Mouse (Mus musculus) heart, embryonic 10.5 days (tissue): ENCODE results near the gene Rnf207. TPM values are rescaled to one million over a fixed set of nuclear protein-coding genes. Genes with fewer than 3 reads are reported as not detected.

Experiments
- DNase-seq: peaks from one replicate; pipeline ENCODE4 v3.0.0-alpha.2; 2017; ENCODE audit warnings: low spot score
- H3K27ac ChIP-seq: fragments of 300-500 bp; sonication (generic); 2 replicates; pipeline ENCODE4 v1.5.1; 2016; ENCODE audit warnings: mild to moderate bottlenecking
- H3K27me3 ChIP-seq: fragments of 300-500 bp; sonication (generic); 2 replicates; pipeline ENCODE4 v1.6.1; 2016; ENCODE audit warnings: mild to moderate bottlenecking; ENCODE audit not compliant: poor library complexity, insufficient read depth, severe bottlenecking
- H3K36me3 ChIP-seq: fragments of 300-500 bp; sonication (generic); 2 replicates; pipeline ENCODE4 v1.6.1; 2016; ENCODE audit warnings: mild to moderate bottlenecking, moderate library complexity
- H3K4me1 ChIP-seq: fragments of 300-500 bp; sonication (generic); 2 replicates; pipeline ENCODE4 v1.6.1; 2016; ENCODE audit warnings: mild to moderate bottlenecking
- H3K4me3 ChIP-seq: fragments of 300-500 bp; sonication (generic); 2 replicates; pipeline ENCODE4 v1.5.1; 2016; ENCODE audit warnings: mild to moderate bottlenecking, moderate library complexity
- H3K9me3 ChIP-seq: fragments of 300-500 bp; sonication (generic); 2 replicates; pipeline ENCODE4 v1.6.1; 2016; ENCODE audit warnings: mild to moderate bottlenecking, moderate library complexity
- WGBS: fragments of 180-500 bp; shearing (Covaris S2); methylation state at CpG from one replicate; pipeline ENCODE4 v1.1.7; 2016; 5-methylcytosine and 5-hydroxymethylcytosine counted together
- polyA plus RNA-seq: library from polyadenylated mRNA; unstranded; fragments of >200 nt; fragmentation: Nextera tagmentation; extraction: Ambion mirVana; gene quantifications from 2 replicates; pipeline ENCODE4 v1.2.1, GENCODE M21; 2016

The Rnf207 gene
- polyA plus RNA-seq, 1 experiment from 2014 or later: 19.1 TPM

DNA sequence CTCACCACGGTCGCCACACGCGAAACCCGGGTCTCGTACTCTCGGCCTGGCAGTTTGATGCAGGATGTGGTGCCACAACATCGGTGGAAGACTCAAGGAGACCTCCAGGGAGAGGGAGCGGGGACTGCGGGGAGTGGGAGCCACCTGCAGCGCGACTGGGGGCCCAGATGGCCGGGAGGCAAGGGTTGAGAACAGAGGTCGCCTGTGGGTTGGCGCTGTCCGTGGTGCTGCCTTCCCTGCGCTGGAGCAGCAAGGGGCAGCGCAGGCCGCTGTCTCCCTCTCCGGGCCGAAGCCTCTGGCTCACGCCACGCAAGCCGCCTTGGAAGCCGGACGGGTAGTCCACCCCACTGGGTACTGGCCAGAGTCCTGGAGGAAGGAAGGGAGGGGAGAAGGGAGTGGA is 31.9 kb downstream of the Rnf207 start:
- Histone ChIP-seq H3K36me3 (0 out of 2 replicates have a peak, but pooled peaks cover 2% of the 10 kb centered on the region), H3K4me1 (peaks cover 33% of the 10 kb centered on the region), H3K27me3 (peaks cover 93% of the 10 kb centered on the region), H3K27ac (no peak overlapping the region), H3K9me3 (no peaks in the 10 kb centered on the region), H3K4me3 (no peak overlapping the region)
- WGBS: 7% methylated on average over 26 of the region's 26 CpGs
- no peak for DNase-seq

DNA sequence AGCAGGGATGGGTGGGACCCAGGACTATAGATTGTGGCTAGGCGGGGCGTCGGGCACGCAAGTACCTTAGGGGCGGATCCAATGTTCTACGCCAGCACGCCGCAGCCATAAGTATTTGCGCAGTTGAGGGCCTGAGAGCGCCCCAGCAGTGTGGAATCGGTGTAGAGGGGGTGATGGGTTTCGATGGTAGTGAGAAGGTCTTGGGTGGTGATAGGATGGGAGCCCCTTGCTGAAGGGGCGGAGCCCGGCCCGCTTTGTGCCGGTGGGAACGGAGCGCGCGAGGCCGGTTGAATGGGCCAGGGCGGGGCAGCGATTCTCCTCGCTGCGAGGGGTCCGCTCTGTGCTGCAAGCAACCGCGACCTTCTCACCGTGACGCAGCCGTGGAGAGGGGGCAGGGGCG is 32.6 kb downstream of the Rnf207 start:
- 3% methylated on average over 32 of the region's 32 CpGs for WGBS
- 0 out of 2 replicates have a peak, but pooled peaks cover 2% of the 10 kb centered on the region for H3K36me3 ChIP-seq
- no peaks in the 10 kb centered on the region for H3K9me3 ChIP-seq
- H3K4me3 ChIP-seq: 0 out of 2 replicates have a peak overlapping the region, but pooled peaks have one; percentile 15
- DNase-seq: no peak
- peaks cover 33% of the 10 kb centered on the region for H3K4me1 ChIP-seq
- peaks cover 93% of the 10 kb centered on the region for H3K27me3 ChIP-seq
- no peak overlapping the region for H3K27ac ChIP-seq

DNA sequence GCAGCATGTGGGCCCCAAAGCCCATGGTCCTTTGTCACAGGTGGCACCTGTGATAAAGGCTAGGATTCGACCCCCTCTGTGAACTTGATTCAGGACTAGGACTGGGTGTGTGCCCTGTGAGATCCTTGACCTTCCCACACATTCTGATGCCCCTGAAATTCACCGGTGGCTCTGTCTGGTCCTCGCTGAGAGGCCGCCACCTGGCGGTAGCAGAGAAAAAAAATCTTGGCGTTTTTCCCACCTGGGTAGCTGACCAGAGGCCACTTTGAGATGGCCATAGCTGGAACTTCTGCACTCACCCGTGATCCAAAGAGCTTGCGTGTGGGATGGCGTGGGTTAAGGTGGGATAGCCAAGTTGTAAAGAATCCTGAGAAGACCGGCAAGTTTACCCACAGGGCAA is 33.3 kb downstream of the Rnf207 start:
- peaks cover 93% of the 10 kb centered on the region for H3K27me3 ChIP-seq
- H3K4me1 ChIP-seq: peaks cover 28% of the 10 kb centered on the region
- DNase-seq: no peak
- no peaks in the 10 kb centered on the region for H3K9me3 ChIP-seq
- no peak overlapping the region for H3K27ac ChIP-seq
- WGBS: 3% methylated on average over 10 of the region's 10 CpGs
- H3K4me3 ChIP-seq: no peak overlapping the region
- peaks cover 2% of the 10 kb centered on the region; the same call in 1 of the 2 replicates for H3K36me3 ChIP-seq

DNA sequence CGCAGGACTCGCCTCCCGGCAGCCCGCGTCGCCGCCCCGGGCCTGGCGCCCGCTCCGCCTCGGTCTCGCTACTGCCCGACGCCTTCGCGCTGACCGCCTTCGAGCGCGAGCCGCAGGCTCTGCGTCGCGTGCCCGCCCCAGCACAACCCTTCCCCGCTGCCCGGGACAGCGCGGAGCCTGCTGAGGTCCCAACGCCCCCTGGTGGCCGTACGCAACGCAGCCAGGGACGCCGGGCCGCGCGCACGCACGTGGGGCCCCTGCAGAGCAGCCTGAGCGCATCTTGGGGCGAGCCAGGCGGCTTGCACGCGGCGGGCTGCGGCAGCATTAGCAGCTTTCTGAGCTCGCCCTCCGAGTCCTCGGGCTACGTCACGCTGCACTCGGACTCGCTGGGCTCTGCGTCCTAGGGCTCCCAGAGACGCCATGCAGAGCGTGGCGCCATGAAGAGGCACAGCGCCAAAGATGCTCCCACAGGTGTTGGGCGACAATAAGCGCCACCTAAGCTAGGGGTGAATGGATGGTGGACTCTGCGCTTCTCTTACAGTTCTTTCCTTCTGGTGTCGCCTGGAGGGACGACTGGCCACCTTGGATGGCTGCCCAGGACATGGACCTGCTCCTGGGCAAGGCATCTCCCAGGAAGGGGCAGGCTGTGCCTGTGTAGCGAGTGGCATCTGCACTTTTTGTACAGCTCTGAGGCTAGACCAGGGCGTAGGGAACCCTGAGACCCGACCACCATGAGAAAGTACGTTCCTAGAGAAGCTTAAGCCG is 35.4 kb downstream of the Rnf207 start:
- Histone ChIP-seq H3K27ac (peak overlapping the region; percentile 45), H3K27me3 (peaks cover 96% of the 10 kb centered on the region), H3K4me1 (peaks cover 22% of the 10 kb centered on the region), H3K4me3 (peak overlapping the region; percentile 49), H3K36me3 (peaks cover 11% of the 10 kb centered on the region; the same call in 1 of the 2 replicates), H3K9me3 (no peaks in the 10 kb centered on the region)
- peak; percentile 90 for DNase-seq
- 3% methylated on average over 70 of the region's 70 CpGs for WGBS

DNA sequence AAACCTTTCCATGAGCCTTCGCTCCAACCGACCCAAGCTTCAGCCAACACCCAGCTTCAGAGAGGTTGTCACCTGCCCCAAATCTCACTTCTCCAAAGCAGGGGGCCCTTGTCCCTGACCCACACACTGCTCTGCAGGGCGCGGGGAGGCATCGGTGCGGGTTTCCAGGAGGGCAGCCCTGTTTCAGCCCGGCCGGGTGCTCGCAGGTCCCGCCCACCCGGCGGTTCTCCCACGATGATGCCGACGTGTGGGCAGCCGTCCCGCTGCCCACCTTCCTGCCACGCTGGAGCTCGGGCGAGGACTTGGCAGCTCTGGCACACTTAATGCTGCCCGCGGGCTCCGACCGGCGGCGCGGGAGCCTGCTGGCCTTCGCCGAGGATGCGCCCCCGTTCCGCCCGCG is 36.1 kb downstream of the Rnf207 start:
- H3K4me3 ChIP-seq: peak overlapping the region; percentile 49
- peak overlapping the region; percentile 45 for H3K27ac ChIP-seq
- no peaks in the 10 kb centered on the region; the same call in 1 of the 2 replicates for H3K9me3 ChIP-seq
- 22% methylated on average over 34 of the region's 34 CpGs for WGBS
- peaks cover 11% of the 10 kb centered on the region; the same call in 1 of the 2 replicates for H3K36me3 ChIP-seq
- no peak for DNase-seq
- peaks cover 90% of the 10 kb centered on the region for H3K27me3 ChIP-seq
- H3K4me1 ChIP-seq: peaks cover 22% of the 10 kb centered on the region

DNA sequence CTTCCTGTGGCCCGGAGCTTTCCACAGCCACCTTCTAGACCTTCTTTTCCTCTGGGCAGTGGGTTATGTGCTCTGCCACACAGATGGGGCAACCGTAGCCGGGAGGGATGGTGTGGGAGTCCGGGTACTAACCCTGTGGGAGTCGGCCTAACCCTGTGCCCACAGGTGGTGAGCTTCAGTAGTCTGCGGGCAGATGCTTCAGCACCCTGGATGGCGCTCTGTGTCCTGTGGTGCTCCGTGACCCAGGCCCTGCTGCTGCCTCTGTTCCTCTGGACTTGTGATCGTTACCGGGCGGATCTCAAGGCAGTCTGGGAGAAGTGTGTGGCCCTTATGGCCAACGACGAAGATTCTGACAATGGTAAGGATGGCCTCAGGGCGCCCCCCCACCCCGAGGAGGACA is 37.2 kb downstream of the Rnf207 start:
- Histone ChIP-seq H3K27ac (no peak overlapping the region), H3K27me3 (peaks cover 87% of the 10 kb centered on the region), H3K9me3 (no peaks in the 10 kb centered on the region; the same call in 1 of the 2 replicates), H3K4me3 (no peak overlapping the region), H3K4me1 (peaks cover 25% of the 10 kb centered on the region), H3K36me3 (peaks cover 11% of the 10 kb centered on the region; the same call in 1 of the 2 replicates)
- WGBS: 41% methylated on average over 15 of the region's 15 CpGs
- no peak for DNase-seq

DNA sequence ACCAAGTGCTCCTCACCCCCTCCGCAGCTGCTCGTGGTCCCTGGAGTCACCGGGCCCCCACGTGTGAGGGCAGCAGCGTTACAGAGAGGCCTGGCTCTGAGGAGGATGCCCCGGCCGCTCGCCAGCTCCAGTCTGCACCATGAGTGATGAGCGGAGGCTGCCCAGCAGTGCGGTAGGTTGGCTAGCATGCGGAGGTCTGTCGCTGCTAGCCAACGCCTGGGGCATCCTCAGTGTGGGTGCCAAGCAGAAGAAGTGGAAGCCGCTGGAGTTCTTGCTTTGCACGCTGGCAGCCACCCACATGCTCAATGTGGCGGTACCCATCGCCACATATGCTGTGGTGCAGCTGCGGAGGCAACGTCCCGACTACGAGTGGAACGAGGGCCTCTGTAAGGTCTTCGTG is 39.8 kb downstream of the Rnf207 start:
- 84% methylated on average over 23 of the region's 23 CpGs for WGBS
- H3K27me3 ChIP-seq: peaks cover 87% of the 10 kb centered on the region
- DNase-seq: no peak
- H3K4me1 ChIP-seq: peaks cover 38% of the 10 kb centered on the region
- peaks cover 11% of the 10 kb centered on the region; the same call in 1 of the 2 replicates for H3K36me3 ChIP-seq
- no peak overlapping the region for H3K4me3 ChIP-seq
- H3K9me3 ChIP-seq: no peaks in the 10 kb centered on the region; the same call in 1 of the 2 replicates
- no peak overlapping the region for H3K27ac ChIP-seq

DNA sequence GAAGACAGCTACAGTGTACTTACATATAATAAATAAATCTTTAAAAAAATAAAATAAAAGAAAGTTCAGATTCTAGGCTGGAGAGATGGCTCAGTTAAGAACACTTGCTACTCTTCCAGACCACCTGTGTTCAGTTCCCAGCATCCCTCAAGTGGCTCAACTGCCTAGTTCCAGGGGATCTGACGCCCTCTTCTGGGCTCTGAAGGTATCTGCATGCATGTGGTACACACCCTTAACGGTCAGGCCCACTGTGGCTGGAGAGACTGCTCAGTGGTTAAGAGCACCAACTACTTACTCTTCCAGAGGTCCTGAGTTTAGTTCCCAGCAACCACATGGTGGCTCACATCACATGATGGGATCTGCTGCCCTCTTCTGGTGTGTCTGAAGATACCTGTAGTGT is 40.9 kb downstream of the Rnf207 start:
- Histone ChIP-seq H3K27ac (no peak overlapping the region), H3K4me3 (no peak overlapping the region), H3K27me3 (peaks cover 87% of the 10 kb centered on the region), H3K36me3 (peaks cover 11% of the 10 kb centered on the region; the same call in 1 of the 2 replicates), H3K4me1 (peaks cover 41% of the 10 kb centered on the region), H3K9me3 (no peaks in the 10 kb centered on the region; the same call in 1 of the 2 replicates)
- WGBS: 69% methylated on average over 2 of the region's 2 CpGs
- no peak for DNase-seq

DNA sequence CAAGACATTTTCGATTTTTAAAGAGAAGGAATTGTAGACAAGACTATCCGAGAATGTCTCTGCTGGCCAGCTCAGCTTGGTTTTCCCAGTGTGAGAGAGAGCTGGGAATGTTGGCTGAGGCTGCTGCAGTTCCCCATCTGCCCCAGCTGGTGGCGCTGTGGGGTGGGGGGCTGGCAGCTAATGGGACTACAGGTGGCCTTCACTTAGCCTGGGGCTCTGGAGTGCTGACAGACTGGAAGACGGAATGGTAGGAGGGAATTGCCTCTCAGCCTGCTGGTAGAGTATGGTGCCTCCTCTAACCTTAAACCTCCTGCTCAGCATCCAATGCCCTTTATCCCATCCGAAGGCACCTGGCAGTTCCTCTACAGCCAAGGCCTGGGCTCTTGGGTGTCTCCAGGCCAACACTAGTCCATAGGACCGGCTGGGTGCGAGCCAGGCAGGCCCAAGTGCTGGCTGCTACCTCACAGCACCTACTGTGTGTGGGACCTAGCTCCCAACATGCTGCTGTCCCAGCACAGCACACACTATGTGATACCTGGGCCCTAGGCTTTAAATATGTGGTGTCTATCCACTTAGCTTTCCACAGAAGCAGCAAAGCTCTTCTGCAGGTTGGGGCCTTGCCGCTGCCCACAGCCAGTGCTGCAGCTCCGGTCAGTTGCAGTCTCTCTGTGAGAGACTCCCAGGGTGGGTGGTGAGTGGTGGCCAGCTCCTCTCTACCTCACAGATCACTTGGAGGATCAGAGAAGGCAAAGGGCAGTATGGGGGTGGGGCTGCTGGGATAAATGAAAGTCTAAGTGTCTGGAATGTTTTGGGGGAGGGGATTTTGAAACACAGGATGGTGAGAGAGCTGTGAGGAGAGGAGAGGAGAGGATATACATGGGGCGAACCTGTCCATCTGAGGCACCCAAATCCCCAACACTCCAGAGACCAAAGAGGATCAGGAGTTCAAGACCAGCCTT is 42.1 kb downstream of the Rnf207 start:
- Histone ChIP-seq H3K9me3 (no peaks in the 10 kb centered on the region; the same call in 1 of the 2 replicates), H3K36me3 (peaks cover 9% of the 10 kb centered on the region; the same call in 1 of the 2 replicates), H3K4me3 (no peak overlapping the region), H3K27me3 (peaks cover 76% of the 10 kb centered on the region), H3K4me1 (peaks cover 49% of the 10 kb centered on the region), H3K27ac (no peak overlapping the region)
- WGBS: 45% methylated on average over 10 of the region's 10 CpGs
- DNase-seq: no peak

DNA sequence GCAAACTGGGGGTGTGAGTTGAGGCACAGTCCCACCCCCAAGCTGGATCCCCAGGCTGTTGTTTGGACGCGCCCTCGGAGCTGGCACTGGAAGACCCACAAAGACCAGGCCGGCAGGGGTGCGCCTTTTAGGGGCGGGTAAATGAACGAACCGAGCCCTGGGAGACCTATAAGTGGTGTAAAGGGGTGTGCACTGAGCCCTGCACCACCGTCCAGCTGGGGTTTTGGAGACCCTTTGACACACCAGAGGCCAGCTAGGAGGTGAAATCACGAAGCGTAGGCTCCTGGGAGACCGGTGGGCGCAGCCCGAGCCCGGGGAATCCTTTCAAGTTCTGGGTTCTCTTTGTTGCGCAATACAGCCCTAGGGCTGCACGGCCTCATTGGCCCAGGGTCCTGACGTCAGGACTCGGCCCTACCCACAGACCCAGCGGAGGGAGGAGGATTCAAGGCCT is 44.1 kb downstream of the Rnf207 start:
- Histone ChIP-seq H3K4me1 (peaks cover 61% of the 10 kb centered on the region), H3K4me3 (peak overlapping the region; percentile 84), H3K9me3 (no peaks in the 10 kb centered on the region; the same call in 1 of the 2 replicates), H3K27ac (peak overlapping the region; percentile 88), H3K36me3 (peaks cover 2% of the 10 kb centered on the region; the same call in 1 of the 2 replicates), H3K27me3 (peaks cover 70% of the 10 kb centered on the region)
- no peak for DNase-seq
- under 1% methylated on average over 20 of the region's 20 CpGs for WGBS

DNA sequence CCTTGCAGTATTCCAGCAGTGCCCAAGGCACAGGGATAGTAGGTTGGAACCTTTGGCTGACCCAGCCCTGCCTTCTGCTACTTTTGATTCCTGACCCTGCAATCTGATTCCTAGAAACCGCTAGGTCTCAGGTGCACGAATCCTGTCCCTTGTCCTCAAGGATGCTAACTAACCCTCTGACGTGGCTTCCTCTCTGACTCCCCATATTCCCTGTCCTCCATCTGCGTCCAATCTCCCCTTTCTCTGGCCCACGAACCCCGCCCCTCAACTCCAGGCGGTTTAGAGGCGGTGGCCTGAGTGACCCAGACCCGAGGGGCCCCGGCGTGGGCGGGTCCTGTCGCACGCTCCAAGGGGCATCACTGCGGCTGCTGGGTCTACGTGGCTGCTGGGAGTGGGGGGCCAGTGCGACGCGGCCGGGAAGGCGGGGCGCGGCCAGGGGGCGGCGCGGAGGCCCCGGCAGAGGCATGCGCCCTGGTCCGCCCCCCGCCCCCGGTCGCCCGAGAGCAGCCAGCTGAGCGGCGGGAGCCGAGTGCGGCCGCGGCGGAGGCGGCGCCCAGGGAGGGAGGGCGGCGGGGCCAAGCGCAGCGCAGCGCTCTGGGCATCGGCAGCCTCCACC is 45.1 kb downstream of the Rnf207 start, which contains the start of gene Gpr153:
Gene Gpr153, plus strand, starts transcription at position 612 of the 616 bp plus-strand sequence.
- Histone ChIP-seq H3K4me3 (peak within 1 kb of the TSS; percentile 84), H3K27ac (peak within 1 kb of the TSS; percentile 88), H3K36me3 (no peaks in the 10 kb centered on the region), H3K4me1 (peaks cover 67% of the 10 kb centered on the region), H3K27me3 (peaks cover 65% of the 10 kb centered on the region), H3K9me3 (no peaks in the 10 kb centered on the region; the same call in 1 of the 2 replicates)
- under 1% methylated on average over 46 of the region's 48 CpGs for WGBS
- peak; percentile 84 for DNase-seq

DNA sequence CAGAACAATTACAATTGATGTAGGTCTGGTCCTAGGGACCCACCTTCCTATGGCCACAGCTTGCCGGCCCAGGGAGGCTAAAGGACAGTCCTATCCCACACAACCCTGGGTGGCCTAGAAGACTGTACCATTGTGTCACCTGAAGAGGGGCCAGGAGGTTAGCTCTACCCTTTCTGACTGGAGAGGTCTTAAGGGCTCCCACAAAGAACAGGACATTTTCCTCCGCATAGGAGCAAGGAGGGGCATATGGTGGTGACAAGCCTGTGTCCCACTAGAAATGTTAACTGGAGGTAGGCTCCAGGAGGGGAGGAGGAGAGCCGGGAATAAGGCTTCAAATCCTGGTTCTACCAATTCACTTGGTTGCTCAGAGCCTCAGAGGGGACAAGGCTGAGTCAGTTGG is 45.6 kb downstream of the Rnf207 start:
- H3K4me3 ChIP-seq: peak overlapping the region; percentile 84; the same call in 1 of the 2 replicates
- 33% methylated on average over 3 of the region's 3 CpGs for WGBS
- H3K4me1 ChIP-seq: peaks cover 67% of the 10 kb centered on the region
- no peak for DNase-seq
- H3K36me3 ChIP-seq: no peaks in the 10 kb centered on the region
- H3K27ac ChIP-seq: peak overlapping the region; percentile 88
- H3K27me3 ChIP-seq: peaks cover 65% of the 10 kb centered on the region
- H3K9me3 ChIP-seq: no peaks in the 10 kb centered on the region; the same call in 1 of the 2 replicates
